Mouse (Mus musculus): Measurements from ENCODE around the gene Fam76b.

DNA sequence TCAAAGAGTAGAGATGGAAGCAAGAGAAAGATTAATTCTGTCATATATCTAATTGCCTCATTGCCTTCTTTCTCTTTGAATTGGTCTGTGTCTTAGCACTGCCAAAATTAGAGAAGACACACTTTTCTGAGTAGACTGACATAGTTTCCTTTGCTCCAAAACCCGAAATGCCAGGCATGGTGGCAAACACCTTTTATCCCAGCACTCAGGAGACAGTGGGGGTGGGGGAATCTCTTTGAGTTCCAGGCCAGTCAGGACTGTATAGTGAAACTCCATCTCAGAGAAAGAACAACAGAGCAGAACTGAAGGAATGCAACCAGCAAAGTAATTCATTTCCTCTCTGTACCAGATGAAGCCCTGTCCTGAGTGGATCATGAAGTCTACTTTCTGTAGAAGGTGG, 53.2 kb downstream of the Fam76b start:
- TF ChIP-seq POLR2A (IDR thresholded peaks at IDR 0.05; ENCODE audit: control insufficient read depth, low read depth, low read length) (no peak), CTCF (IDR thresholded peaks at IDR 0.05; ENCODE audit: control insufficient read depth, insufficient read depth, insufficient replicate concordance, low read depth, low read length) (no peak)

Data from testis, adult 2 months (tissue).